Mouse (Mus musculus) yolk sac, embryonic 10.5 days (tissue): ENCODE measurements at regions not wholly inside any gene's neighbourhood (a gene's known extent, or its start where the extent isn't known, plus 50 kb on each side); places are given as distances from the start of the nearest gene placed in this dataset.
"Not testable (repeated sequence)": the region's sequence is repeated elsewhere in the genome, so short reads cannot be mapped to it uniquely, and the experiment has no call there.

Experiments
- DNase-seq: peaks from one replicate; pipeline ENCODE4 v3.0.0-alpha.2; 2017; ENCODE audit warnings: low spot score

GRCm38 (mm10) chr3:39779690-39780218, 751.3 kb upstream of the Intu start:
- DNase-seq, result no peak

- no peak for DNase-seq
Observed at GRCm38 (mm10) chr3:39780270-39780669, 750.8 kb upstream of the Intu start.

DNA sequence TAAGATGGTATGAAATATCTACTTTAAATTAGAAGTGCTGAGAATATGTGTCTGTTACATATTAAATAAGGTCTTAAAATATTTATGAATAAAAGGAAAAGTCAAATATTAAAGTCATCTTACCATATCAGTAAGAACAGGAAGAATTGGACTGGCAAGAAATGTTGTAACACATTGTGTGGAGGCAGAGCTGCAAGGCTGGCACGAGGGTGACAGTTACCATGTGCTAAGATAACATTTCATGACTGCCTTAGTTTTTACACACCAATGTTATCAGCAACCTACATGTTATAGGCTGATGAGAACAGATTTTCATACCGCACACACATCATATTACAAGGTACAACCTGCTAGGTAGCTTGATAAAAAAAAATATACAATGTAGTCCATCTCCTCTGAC, 746.2 kb upstream of the Intu start:
- DNase-seq, result no peak

GRCm38 (mm10) chr3:39809586-39809985, 721.5 kb upstream of the Intu start:
- DNase-seq, result no peak

GRCm38 (mm10) chr3:39814814-39815213, 716.3 kb upstream of the Intu start:
- DNase-seq, result peak; percentile 7

DNA sequence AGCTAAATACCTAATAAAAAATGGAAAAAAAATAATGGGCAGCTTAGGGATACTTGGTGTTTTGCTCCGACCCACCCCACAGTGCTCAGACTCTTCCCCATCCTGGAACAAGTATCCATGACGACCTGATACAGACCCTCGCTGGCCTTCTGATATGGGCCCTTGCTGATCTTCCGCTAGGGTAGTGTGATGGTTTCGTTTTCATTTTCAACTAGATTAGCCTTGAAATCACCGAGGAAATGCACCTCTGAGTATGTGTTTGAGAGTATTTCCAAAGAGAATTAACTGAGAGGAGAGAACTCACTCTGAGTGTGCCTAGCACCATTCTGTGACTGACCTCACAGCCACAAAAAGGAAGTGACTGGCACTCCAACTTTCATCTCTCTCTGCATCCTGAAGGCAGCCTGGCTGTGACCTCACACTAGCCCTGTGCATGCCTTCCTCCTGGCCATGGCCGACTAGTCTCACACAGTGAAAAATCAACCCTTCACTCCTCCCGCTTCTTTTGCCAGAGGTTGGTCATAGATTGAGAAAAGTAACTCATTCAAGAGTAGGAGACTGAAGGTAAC, 700.5 kb upstream of the Intu start:
- no peak for DNase-seq

GRCm38 (mm10) chr3:39838377-39839145, 692.5 kb upstream of the Intu start:
- DNase-seq, result no peak

DNA sequence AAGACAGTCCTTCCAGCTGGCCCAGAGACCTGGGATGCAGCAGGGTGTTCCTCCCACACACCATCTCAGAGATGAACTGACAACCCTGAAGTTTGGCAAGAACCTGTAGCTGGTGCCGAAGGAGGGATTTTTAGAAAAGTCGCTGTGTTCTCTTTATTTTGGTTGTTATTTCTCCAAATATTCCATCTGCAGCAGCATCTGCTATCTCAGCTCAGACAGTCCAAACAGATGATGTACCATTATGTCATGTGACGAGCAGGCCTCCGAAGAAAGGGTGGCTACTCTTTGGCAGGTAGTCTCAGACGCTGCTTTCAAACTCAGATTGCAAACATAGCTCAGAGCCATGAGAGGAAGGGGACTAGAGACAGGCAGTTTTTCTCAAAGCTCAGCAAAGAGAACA, 690.1 kb upstream of the Intu start:
- DNase-seq, result no peak

- no peak for DNase-seq
Observed at GRCm38 (mm10) chr3:39845123-39845522, 686.0 kb upstream of the Intu start.

DNA sequence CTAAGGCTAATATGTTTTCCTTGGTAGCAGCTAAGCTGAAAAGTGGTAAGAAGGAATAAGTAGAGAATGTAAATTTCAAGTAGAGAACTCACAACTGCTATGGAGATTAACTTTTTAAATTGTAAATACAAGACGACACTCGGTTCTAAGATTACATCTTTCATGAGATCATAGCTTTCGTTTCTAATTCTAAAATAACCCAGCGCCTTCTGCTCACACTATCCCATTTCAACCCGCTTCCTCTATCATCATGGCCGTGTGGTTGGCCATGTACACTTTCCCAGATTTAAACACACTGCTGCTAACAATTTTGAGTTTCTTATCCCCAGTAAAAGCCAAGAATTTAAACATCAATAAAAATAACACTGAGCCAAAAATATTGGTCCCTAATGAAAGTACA, 682.3 kb upstream of the Intu start:
- no peak for DNase-seq

DNA sequence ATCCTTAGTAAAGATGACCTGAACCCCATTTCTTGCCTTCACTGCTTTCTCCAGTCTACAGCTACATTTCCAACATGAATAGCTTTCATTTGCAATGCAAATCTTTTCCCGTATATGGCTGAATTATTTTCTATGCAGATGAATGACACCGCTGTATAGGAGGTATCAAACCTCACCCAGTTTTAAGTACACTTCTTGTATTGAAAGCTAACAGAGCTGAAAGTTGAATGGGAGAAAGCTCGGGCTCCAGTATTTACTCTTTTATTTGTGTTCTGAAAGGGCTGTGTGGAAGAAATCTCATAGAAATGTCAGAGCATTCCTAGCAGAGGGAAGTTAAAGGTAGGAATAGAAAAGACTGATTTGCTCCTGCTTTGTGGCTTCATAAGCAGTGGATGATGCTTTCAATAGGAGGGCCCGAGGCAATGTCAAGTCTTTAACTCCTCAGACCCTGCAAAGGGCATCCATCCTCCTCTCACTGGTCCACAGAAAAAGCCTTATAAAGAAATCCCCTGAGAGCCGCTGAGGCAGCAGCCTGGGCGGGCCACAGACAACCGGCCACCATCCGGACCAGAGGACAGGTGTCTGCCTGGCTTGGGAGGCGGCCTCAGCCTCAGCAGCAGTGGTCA, 673.8 kb upstream of the Intu start:
- no peak for DNase-seq

DNA sequence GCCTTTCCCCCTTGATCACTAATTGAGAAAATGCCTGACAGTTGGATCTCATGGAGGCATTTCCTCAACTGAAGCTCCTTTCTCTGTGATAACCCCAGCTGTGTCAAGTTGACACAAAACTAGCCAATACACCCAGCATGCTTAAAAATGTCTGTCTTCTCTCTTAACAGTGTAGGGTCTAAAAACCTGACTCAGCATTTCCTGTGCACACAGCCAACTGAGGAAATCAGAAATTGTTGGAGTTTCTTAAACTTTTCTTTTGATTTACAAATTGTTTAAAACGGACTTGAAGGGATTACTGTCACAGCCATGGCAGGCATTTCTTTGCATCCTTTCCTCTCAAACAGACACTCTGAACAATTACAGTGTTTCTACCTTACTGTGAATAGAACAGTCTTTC, 655.0 kb upstream of the Intu start:
- DNase-seq, result not testable (repeated sequence)

DNA sequence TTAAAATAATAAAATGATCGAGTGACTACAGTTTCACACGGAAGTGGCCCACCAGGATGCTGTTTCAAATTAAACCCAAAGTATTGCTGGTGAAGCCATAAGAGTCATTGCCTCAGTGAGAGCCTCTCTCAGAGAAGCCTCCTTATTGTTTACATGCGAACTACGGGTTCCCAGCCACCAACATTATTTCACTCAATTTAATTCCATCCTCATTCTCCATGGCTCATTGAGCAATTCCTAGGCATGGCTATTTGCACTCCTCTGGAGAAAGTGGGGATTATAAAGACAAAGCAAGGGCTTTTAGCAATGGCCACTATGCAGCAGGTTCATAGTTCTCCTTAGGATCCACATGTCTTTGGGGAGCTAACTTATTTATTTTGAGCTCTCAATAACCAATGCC, 646.7 kb upstream of the Intu start:
- no peak for DNase-seq

DNA sequence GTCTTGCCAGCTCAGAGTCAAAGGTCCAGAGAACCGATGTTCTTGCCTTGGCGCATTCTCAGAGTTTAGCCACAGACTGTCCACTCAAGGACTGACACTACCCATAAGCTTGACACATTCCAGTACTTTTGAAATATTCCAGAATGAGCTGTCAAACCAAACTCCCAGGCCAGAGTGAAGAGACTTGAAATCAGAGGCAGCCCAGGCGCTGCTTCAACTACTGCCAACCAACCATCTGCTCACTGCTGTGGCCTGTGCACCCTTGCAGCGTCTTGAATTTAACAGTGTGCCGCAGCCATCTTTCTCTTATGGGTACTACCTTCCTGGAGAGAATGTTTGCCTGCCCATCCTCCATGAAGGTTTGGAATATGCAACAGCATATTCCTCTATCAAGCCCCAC, 642.7 kb upstream of the Intu start:
- peak; percentile 10 for DNase-seq

GRCm38 (mm10) chr3:39889222-39889621, 641.9 kb upstream of the Intu start:
- DNase-seq, result no peak

- DNase-seq, result no peak
Observed at GRCm38 (mm10) chr3:39898961-39899360, 632.1 kb upstream of the Intu start.

- no peak for DNase-seq
Observed at GRCm38 (mm10) chr3:39900207-39900606, 630.9 kb upstream of the Intu start.

- DNase-seq, result no peak
Observed at GRCm38 (mm10) chr3:39904377-39904776, 626.7 kb upstream of the Intu start.

DNA sequence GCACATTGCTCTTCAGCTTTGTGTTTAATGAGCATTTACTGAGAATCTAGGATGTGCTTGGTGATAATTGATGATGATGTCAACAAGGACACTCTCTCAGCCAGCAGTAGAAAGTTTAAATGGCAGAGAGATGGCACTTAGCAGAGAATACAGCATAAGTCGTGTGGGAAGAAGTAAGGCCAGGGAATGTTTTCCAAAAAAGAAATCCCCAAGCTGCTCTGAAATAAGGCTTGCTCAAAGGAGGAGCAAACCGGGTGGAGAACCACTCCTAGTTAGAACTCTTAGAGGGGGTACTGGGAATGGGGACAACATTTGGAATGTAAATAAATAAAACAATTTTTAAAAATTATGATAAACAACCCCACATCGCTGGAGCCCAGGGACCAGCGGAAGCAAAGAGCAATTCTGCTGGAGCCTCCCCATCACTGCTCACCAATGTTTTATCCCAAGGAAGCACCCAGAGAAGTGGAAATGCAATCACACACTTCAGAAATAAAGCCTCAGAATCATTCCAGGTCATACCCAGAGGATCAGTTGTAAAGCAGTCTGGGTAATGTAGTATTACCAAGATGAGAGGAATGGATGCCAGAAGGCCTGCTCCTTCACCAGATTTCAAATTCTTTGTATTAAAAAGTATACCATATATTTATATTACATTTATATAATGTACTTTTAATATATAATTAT, 622.3 kb upstream of the Intu start:
- DNase-seq, result no peak

- DNase-seq, result no peak
Observed at GRCm38 (mm10) chr3:39909642-39910041, 621.4 kb upstream of the Intu start.

DNA sequence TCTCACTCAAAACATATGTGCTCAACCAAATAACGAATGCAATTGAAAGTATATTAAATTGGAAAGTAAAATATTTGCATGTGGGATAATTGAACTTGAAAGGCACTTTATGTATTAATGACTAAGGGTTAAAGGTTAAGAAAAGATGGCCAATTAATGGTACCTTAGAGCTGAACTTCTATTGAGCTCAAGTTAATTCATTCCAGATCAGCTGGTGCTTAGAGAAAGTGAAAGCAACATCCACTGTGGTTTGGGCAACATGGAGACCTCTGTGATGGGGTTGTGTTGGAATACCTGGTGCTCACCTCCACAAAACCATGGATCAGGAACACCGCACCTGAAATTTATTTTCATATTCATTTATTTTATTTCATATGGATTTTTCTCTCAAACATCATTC, 612.5 kb upstream of the Intu start:
- DNase-seq, result no peak

DNA sequence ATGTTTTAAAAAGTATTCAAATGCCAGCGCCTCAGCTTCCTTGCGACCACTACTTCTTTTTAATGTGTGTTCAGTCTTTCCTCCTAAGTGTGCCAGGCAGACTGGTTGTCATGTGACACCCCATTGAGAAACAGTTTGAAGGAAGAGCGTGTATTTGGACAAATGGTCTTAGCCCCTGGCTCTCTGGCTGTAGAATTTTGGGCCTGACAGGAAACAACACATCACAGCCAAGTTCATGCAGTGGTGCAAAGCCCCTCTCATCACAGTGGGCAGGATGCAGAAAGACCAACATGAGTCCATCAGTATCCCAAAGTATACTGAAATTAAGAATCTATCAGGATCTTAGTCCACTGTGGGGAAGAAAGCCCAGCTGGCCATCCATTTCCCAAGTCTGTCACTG, 605.6 kb upstream of the Intu start:
- no peak for DNase-seq

DNA sequence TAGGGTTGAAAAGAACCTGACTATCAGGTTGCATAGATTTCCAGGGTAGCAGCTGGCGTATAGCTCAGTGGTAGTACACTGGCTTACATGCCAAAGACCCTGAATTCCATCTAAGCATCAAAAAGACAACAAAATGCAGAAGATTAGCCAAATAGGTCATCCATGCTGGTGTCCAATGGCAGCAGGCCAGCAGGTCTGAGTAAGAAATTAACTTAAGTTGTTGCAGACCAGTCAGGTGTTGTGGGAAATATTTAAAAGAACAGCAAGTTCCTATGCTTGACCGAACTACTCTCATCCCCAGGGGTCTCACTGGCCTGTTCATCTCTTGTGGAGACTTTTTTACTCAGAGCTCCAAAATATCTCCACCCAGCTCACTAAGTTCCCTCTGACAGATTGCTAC, 602.7 kb upstream of the Intu start:
- no peak for DNase-seq
